Mouse (Mus musculus) brain, embryonic 14.5 days (tissue): ENCODE measurements around the gene Pdzd2.

ENCODE experiments used
- CTCF ChIP-seq: fragments of 200-500 bp; IDR thresholded peaks from 2 replicates; pipeline ENCODE4 v1.5.1; 2012; ENCODE audit warnings: inconsistent platforms, mild to moderate bottlenecking, moderate library complexity, borderline replicate concordance; ENCODE audit not compliant: insufficient read depth, insufficient read length; ENCODE audit errors: extremely low read depth
- POLR2A ChIP-seq: fragments of 200-500 bp; IDR thresholded peaks from 2 replicates; pipeline ENCODE4 v1.6.1; 2012; ENCODE audit warnings: mild to moderate bottlenecking, inconsistent platforms, borderline replicate concordance; ENCODE audit not compliant: poor library complexity, insufficient read depth, insufficient read length, severe bottlenecking; ENCODE audit errors: extremely low read depth

GRCm38 (mm10) chr15:12638370-12639030, 101.2 kb downstream of the Pdzd2 start:
- TF ChIP-seq CTCF (no peak), POLR2A (no peak)
